Mouse (Mus musculus): ENCODE results near the gene Tapbp. TPM values are rescaled to one million over a fixed set of nuclear protein-coding genes. Genes with fewer than 3 reads are reported as not detected.
"Not testable (repeated sequence)": the region's sequence is repeated elsewhere in the genome, so short reads cannot be mapped to it uniquely, and the experiment has no call there.

Gene Tapbp
- polyA plus RNA-seq, 1 experiment = 71.7 TPM

DNA sequence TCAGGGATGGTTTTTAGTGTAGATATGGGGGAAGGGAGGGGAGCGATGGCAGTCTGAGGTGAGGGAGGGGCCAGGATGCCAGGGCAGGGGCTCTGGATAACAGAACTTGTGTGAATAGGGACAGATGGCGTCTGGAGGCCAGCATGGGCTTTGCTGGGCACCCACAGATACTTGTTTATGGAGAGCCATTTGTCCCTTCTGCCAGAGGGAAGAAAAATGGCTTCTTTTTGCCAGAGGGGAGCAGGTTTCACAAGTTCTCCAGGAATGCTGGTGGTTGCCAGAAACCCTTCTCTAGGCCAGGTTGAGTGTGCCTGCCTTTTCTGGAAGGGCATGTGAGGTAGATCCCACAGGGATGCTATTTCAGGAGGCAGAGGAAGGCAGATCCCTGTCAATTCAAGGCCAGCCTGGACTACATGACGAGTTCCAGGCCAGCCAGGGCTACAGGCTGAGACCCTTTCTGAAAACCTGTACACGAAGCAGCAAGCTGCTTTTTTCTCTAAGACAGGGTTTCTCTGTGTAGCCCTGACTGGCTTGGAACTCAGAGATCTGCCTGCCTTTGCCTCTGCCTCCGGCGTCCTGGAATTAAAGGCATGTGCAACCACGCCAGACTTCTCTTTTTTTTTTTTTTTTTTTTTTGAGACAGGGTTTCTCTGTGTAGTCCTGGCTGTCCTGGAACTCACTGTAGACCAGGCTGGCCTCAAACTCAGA lies 15.3 kb upstream of the Tapbp start:
- Histone ChIP-seq H3K4me3 (ENCODE audit: control insufficient read depth, low read depth, low read length) (no peak overlapping the region), H3K27me3 (ENCODE audit: control insufficient read depth, insufficient read depth, low read length) (no peaks in the 10 kb centered on the region), H3K4me1 (ENCODE audit: control insufficient read depth, insufficient read depth, low read length) (peaks cover 14% of the 10 kb centered on the region), H3K36me3 (ENCODE audit: control insufficient read depth, insufficient read depth, low read length) (no peaks in the 10 kb centered on the region), H3K27ac (ENCODE audit: control insufficient read depth, insufficient read depth, low read depth, low read length) (peak overlapping the region; percentile 45; the same call in 1 of the 2 replicates)
- TF ChIP-seq CTCF (IDR thresholded peaks at IDR 0.05; ENCODE audit: control insufficient read depth, insufficient read depth, insufficient replicate concordance, low read depth, low read length) (no peak), POLR2A (IDR thresholded peaks at IDR 0.05; ENCODE audit: control insufficient read depth, low read depth, low read length) (no peak)

DNA sequence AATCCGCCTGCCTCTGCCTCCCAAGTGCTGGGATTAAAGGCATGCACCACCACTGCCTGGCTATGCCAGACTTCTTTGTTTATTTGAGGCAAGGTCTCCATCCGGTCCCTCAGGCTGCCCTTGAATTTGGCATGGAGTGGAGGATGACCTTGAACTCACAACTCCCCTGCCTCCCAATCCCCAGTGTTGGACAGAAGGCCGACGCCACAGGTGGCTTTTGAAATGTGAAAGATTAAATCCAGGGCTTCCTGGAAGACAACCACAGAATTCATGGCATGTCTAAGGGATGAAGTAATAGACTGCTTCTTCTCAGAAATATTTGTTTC lies 14.7 kb upstream of the Tapbp start:
- Histone ChIP-seq H3K27ac (ENCODE audit: control insufficient read depth, insufficient read depth, low read depth, low read length) (peak overlapping the region; percentile 54; the same call in 1 of the 2 replicates), H3K4me3 (ENCODE audit: control insufficient read depth, low read depth, low read length) (no peak overlapping the region), H3K27me3 (ENCODE audit: control insufficient read depth, insufficient read depth, low read length) (no peaks in the 10 kb centered on the region), H3K4me1 (ENCODE audit: control insufficient read depth, insufficient read depth, low read length) (peaks cover 14% of the 10 kb centered on the region), H3K36me3 (ENCODE audit: control insufficient read depth, insufficient read depth, low read length) (no peaks in the 10 kb centered on the region)
- TF ChIP-seq CTCF (IDR thresholded peaks at IDR 0.05; ENCODE audit: control insufficient read depth, insufficient read depth, insufficient replicate concordance, low read depth, low read length) (no peak), POLR2A (IDR thresholded peaks at IDR 0.05; ENCODE audit: control insufficient read depth, low read depth, low read length) (no peak)

DNA sequence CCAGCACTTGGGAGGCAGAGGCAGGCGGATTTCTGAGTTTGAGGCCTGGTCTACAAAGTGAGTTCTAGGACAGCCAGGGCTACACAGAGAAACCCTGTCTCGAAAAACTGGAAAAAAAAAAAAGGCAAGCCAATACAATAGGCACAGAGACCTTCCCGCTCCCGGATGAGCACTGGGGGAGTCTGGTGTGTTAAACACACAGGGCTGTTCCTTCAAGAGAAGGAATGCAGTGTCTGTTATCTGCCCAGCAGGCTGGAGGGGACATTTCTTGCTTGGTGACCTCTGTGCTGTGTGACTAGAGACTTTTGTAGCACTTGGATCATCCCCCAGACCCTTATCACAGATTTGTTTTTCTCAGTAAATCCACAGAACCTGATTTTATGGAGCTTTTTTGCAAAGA lies 14.0 kb upstream of the Tapbp start:
- H3K4me3 ChIP-seq (ENCODE audit: control insufficient read depth, low read depth, low read length) = no peak overlapping the region
- H3K27me3 ChIP-seq (ENCODE audit: control insufficient read depth, insufficient read depth, low read length) = no peaks in the 10 kb centered on the region
- peaks cover 14% of the 10 kb centered on the region for H3K4me1 ChIP-seq (ENCODE audit: control insufficient read depth, insufficient read depth, low read length)
- no peaks in the 10 kb centered on the region for H3K36me3 ChIP-seq (ENCODE audit: control insufficient read depth, insufficient read depth, low read length)
- no peak overlapping the region; the same call in 1 of the 2 replicates for H3K27ac ChIP-seq (ENCODE audit: control insufficient read depth, insufficient read depth, low read depth, low read length)
- TF ChIP-seq POLR2A (IDR thresholded peaks at IDR 0.05; ENCODE audit: control insufficient read depth, low read depth, low read length) (no peak), CTCF (IDR thresholded peaks at IDR 0.05; ENCODE audit: control insufficient read depth, insufficient read depth, insufficient replicate concordance, low read depth, low read length) (no peak)

DNA sequence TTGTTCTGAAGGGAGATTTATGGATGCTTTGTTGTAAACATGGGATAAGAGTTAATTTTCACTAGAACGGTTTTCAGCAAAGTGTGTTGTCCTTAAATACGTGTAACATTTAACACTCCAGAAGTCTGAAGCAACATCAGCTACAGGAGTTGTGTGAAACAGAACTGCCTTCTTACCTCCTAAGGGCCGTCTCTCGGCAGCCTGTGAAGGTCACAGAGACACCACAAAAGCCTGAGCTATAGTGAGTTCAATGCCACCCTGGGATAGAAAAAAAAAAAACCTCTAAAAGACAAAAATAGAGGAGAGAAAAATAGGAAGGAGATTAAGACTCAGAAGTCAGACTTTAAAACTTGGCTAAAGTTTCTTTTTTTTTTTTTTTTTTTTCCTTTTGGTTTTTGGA lies 13.6 kb upstream of the Tapbp start:
- Histone ChIP-seq H3K27ac (ENCODE audit: control insufficient read depth, insufficient read depth, low read depth, low read length) (no peak overlapping the region), H3K4me3 (ENCODE audit: control insufficient read depth, low read depth, low read length) (no peak overlapping the region), H3K4me1 (ENCODE audit: control insufficient read depth, insufficient read depth, low read length) (peaks cover 14% of the 10 kb centered on the region), H3K27me3 (ENCODE audit: control insufficient read depth, insufficient read depth, low read length) (no peaks in the 10 kb centered on the region), H3K36me3 (ENCODE audit: control insufficient read depth, insufficient read depth, low read length) (no peaks in the 10 kb centered on the region)
- no peak for TF ChIP-seq POLR2A (IDR thresholded peaks at IDR 0.05; ENCODE audit: control insufficient read depth, low read depth, low read length)
- TF ChIP-seq CTCF (IDR thresholded peaks at IDR 0.05; ENCODE audit: control insufficient read depth, insufficient read depth, insufficient replicate concordance, low read depth, low read length) = no peak

DNA sequence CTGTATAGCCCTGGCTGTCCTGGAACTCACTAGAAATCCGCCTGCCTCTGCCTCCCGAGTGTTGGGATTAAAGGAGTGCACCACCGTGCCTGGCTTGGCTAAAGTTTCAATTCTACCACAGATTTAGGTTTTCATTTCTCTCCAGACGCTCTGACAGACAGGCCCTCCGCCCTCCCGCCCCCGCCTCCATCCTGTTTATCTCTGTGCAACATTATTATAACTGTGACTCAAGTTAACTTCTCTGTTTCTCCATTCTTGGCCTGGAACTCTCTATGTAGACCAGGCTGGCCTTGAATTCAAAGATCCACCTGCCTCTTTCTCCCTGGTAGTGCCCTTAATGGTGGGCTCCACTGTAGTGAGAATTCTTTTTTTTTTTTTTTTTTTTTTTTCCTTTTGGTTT lies 13.2 kb upstream of the Tapbp start:
- Histone ChIP-seq H3K4me1 (ENCODE audit: control insufficient read depth, insufficient read depth, low read length) (peaks cover 14% of the 10 kb centered on the region), H3K36me3 (ENCODE audit: control insufficient read depth, insufficient read depth, low read length) (no peaks in the 10 kb centered on the region), H3K4me3 (ENCODE audit: control insufficient read depth, low read depth, low read length) (no peak overlapping the region), H3K27ac (ENCODE audit: control insufficient read depth, insufficient read depth, low read depth, low read length) (no peak overlapping the region), H3K27me3 (ENCODE audit: control insufficient read depth, insufficient read depth, low read length) (no peaks in the 10 kb centered on the region)
- TF ChIP-seq CTCF (IDR thresholded peaks at IDR 0.05; ENCODE audit: control insufficient read depth, insufficient read depth, insufficient replicate concordance, low read depth, low read length) (no peak), POLR2A (IDR thresholded peaks at IDR 0.05; ENCODE audit: control insufficient read depth, low read depth, low read length) (no peak)

DNA sequence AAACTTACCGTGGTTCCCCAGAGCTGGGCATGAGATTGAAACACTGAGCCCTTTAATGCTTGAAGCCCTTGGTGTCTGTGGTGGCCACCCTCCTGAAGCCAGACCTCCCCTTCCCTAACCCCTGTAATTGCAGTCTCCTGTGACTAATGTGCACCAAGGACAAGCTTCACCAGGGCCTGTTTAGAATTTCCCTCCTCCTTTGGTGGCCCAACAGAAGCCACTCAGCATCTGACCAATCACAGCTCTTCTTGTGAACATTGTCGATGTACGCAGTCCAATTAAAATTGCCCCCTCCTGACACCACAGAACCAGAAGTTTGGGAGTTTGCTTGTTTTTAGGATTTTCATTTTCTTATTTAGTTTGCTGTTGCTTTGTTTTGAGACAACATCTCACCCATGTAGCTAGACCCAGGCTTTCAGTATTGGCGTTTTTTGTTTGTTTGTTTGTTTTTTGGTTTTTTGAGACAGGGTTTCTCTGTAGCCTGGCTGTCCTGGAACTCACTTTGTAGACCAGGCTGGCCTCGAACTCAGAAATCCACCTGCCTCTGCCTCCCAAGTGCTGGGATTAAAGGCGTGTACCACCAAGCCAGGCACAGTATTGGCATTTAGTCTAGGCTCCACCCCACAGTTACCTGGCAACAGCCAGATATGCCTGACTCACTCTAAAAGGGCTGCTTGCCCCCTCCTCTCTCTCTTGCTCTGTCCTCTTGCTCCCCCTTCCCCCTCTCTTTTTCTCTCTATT lies 11.6 kb upstream of the Tapbp start:
- not testable (repeated sequence) for H3K27ac ChIP-seq (ENCODE audit: control insufficient read depth, insufficient read depth, low read depth, low read length); H3K4me3 ChIP-seq (ENCODE audit: control insufficient read depth, low read depth, low read length)

DNA sequence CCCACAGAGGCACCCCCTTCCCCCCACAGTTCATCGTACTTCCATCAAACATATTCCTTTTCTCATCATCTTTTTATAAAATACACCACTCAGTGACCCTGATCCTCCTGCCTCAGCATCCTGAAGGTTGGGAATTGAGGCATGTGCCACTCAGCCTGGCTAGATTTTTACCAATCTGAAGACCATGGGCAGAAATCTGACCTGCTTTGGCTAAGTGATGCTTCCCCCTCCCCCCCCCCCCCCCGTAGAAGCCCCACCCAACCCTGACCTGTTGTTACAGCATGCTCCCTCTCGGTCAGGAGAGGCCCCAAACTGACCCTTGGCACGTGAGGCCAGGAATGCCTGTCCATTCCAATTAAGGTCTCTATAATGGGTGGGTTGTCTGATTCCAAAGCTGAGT lies 10.9 kb upstream of the Tapbp start, which contains the start of gene Platr17:
Platr17 (plus strand) TSS at position 301 of the 400 bp plus-strand sequence.
- not testable (repeated sequence) for H3K27ac ChIP-seq (ENCODE audit: control insufficient read depth, insufficient read depth, low read depth, low read length); H3K4me3 ChIP-seq (ENCODE audit: control insufficient read depth, low read depth, low read length); H3K36me3 ChIP-seq (ENCODE audit: control insufficient read depth, insufficient read depth, low read length); H3K27me3 ChIP-seq (ENCODE audit: control insufficient read depth, insufficient read depth, low read length)
- peaks cover 14% of the 10 kb centered on the region for H3K4me1 ChIP-seq (ENCODE audit: control insufficient read depth, insufficient read depth, low read length)

More for the DNA sequence above, 11.6 kb upstream of the Tapbp start:
- H3K36me3 ChIP-seq (ENCODE audit: control insufficient read depth, insufficient read depth, low read length); H3K27me3 ChIP-seq (ENCODE audit: control insufficient read depth, insufficient read depth, low read length): not testable (repeated sequence)
- H3K4me1 ChIP-seq (ENCODE audit: control insufficient read depth, insufficient read depth, low read length) = peaks cover 19% of the 10 kb centered on the region
